Mouse (Mus musculus): Measurements from ENCODE around the gene Necab3. TPM values are rescaled to one million over a fixed set of nuclear protein-coding genes. Genes with fewer than 3 reads are reported as not detected.
A peak's percentile ranks its signal among the peaks of the same experiment; 100 is the strongest.

Gene Necab3
- polyA plus RNA-seq, 1 experiment from 2014 or later, result 0.29 TPM

DNA sequence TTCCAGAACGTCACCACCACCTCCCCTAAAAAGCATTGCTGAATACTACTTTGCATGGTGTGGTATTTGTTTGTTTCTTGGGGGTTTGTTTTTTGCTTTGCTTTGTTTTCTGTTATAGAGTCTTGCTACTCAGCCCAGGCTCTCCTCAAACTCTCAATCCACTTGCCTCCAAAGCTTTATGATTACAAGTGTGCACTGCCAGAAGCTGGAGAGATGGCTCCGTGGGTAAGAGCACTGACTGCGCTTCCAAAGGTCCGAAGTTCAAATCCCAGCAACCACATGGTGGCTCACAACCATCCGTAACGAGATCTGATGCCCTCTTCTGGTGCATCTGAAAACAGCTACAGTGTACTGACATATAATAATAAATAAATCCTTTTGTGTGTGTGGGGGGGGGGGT is 41.9 kb upstream of the Necab3 start:
- ATAC-seq, result no peak
- Histone ChIP-seq H3K9ac (ENCODE audit: low read depth, low read length) (no peak overlapping the region), H3K36me3 (ENCODE audit: control insufficient read depth, insufficient read depth) (peaks cover 4% of the 10 kb centered on the region; the same call in 1 of the 2 replicates), H3K27me3 (replicated peaks; ENCODE audit: control insufficient read depth, insufficient read depth, low read length) (no peaks in the 10 kb centered on the region), H3K27ac (ENCODE audit: low read depth, low read length) (no peak overlapping the region), H3K4me3 (ENCODE audit: low read depth, low read length) (no peak overlapping the region), H3K4me2 (replicated peaks; ENCODE audit: low read depth) (no peak overlapping the region), H3K4me1 (replicated peaks; ENCODE audit: control insufficient read depth, insufficient read depth, low read length) (0 out of 2 replicates have a peak, but pooled peaks cover 4% of the 10 kb centered on the region), H3K9me3 (ENCODE audit: control insufficient read depth) (no peaks in the 10 kb centered on the region)
- 58% methylated on average over 6 of the region's 6 CpGs for WGBS
- TF ChIP-seq CTCF (IDR thresholded peaks at IDR 0.05; ENCODE audit: low read depth), result peak; percentile 39

DNA sequence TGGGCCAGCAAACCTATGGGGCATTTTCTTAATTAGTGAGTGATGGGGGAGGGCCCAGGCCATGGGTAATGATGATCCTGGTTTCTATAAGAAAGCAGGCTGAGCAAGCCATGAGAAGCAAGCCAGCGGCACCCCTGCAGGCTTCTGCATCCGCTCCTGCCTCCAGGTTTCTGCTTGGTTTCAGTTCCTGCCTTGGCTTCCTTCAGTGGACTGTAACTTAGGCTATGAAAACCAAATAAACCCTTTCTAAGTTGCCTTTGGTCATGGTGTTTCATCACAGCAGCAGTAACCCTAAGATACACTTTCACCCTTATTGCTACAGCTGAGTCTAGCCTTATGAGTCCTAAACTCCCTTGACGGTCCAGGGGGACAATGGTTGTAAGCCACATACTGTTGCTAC is 38.7 kb upstream of the Necab3 start:
- TF ChIP-seq CTCF (IDR thresholded peaks at IDR 0.05; ENCODE audit: low read depth), result no peak
- no peak for ATAC-seq
- WGBS, result 89% methylated on average over 3 of the region's 3 CpGs
- H3K27ac ChIP-seq (ENCODE audit: low read depth, low read length), result no peak overlapping the region
- H3K9me3 ChIP-seq (ENCODE audit: control insufficient read depth), result no peaks in the 10 kb centered on the region
- no peak overlapping the region for H3K4me3 ChIP-seq (ENCODE audit: low read depth, low read length)
- H3K9ac ChIP-seq (ENCODE audit: low read depth, low read length), result no peak overlapping the region
- H3K27me3 ChIP-seq (replicated peaks; ENCODE audit: control insufficient read depth, insufficient read depth, low read length), result no peaks in the 10 kb centered on the region
- H3K4me2 ChIP-seq (replicated peaks; ENCODE audit: low read depth), result no peak overlapping the region
- no peaks in the 10 kb centered on the region for H3K4me1 ChIP-seq (replicated peaks; ENCODE audit: control insufficient read depth, insufficient read depth, low read length)
- H3K36me3 ChIP-seq (ENCODE audit: control insufficient read depth, insufficient read depth), result peaks cover 28% of the 10 kb centered on the region

DNA sequence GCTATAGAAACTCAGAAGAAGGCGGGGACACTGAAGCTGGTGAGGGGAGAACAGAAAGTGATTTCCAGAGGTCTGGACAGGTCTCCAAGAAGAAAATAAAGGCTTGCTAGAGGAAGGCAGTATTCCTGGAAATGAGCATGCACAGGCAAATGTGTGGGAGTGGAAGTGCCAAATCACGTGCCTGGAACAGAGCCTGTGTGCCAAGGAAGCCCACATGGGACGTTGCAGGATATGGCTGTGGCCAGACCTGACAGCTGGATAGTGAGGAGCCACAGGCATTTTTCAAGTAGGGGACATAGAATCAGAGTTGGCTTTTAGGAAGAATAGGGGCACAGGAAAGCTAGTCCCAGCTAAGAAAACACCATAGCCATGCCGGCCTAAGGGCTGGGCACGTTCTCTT is 37.1 kb upstream of the Necab3 start:
- Histone ChIP-seq H3K36me3 (ENCODE audit: control insufficient read depth, insufficient read depth) (peaks cover 36% of the 10 kb centered on the region), H3K4me2 (replicated peaks; ENCODE audit: low read depth) (no peak overlapping the region), H3K4me3 (ENCODE audit: low read depth, low read length) (no peak overlapping the region), H3K9ac (ENCODE audit: low read depth, low read length) (no peak overlapping the region), H3K27me3 (replicated peaks; ENCODE audit: control insufficient read depth, insufficient read depth, low read length) (no peaks in the 10 kb centered on the region), H3K4me1 (replicated peaks; ENCODE audit: control insufficient read depth, insufficient read depth, low read length) (no peaks in the 10 kb centered on the region), H3K27ac (ENCODE audit: low read depth, low read length) (no peak overlapping the region), H3K9me3 (ENCODE audit: control insufficient read depth) (no peaks in the 10 kb centered on the region)
- ATAC-seq, result no peak
- WGBS, result 85% methylated on average over 5 of the region's 5 CpGs
- TF ChIP-seq CTCF (IDR thresholded peaks at IDR 0.05; ENCODE audit: low read depth), result no peak

DNA sequence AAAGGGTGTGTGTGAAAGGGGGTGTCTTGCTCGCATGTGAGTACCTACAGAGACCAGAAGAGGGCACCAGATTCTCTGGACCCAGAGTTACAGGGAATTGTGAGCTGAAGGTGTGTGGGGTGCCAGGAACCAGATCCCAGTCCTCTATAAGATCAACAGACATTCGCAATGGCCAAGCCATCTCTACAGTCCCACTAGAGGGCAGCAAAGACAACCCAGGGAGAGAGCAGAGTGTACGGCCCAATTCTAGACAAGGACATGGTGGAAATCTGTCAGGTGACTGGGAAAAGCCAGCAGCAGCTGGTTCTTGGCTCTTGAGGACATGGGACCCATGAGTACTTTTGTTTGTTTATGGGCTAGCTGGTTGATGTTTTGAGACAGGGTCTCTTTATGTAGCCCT is 34.3 kb upstream of the Necab3 start:
- Histone ChIP-seq H3K9me3 (ENCODE audit: control insufficient read depth) (no peaks in the 10 kb centered on the region), H3K4me3 (ENCODE audit: low read depth, low read length) (no peak overlapping the region), H3K36me3 (ENCODE audit: control insufficient read depth, insufficient read depth) (peaks cover 50% of the 10 kb centered on the region), H3K27ac (ENCODE audit: low read depth, low read length) (no peak overlapping the region), H3K27me3 (replicated peaks; ENCODE audit: control insufficient read depth, insufficient read depth, low read length) (no peaks in the 10 kb centered on the region), H3K4me2 (replicated peaks; ENCODE audit: low read depth) (no peak overlapping the region), H3K4me1 (replicated peaks; ENCODE audit: control insufficient read depth, insufficient read depth, low read length) (no peaks in the 10 kb centered on the region), H3K9ac (ENCODE audit: low read depth, low read length) (no peak overlapping the region)
- 69% methylated on average over 3 of the region's 3 CpGs for WGBS
- ATAC-seq, result 0 out of 2 replicates have a peak, but pooled peaks have one; percentile 31
- peak; percentile 80 for TF ChIP-seq CTCF (IDR thresholded peaks at IDR 0.05; ENCODE audit: low read depth)

DNA sequence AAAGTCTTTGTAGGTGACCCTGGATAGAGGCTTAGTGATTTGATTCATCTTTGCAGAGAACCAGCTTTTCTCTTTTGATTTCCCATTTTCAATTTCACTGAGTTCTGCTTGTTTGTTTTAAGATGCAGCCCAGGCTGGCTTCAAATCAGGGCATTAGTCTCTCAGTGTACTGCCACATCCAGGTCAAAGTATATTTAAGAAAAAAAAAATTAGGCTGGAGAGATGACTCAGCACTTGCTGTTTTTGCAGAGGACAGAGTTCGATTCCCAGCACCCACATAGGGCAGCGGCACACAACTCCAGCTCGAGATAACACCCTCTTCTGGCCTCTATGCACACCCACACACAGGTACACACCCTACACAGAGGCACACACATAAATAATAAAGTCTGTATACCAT is 32.5 kb upstream of the Necab3 start:
- H3K4me3 ChIP-seq (ENCODE audit: low read depth, low read length), result no peak overlapping the region
- 73% methylated on average over 3 of the region's 3 CpGs for WGBS
- no peak overlapping the region for H3K4me2 ChIP-seq (replicated peaks; ENCODE audit: low read depth)
- H3K9me3 ChIP-seq (ENCODE audit: control insufficient read depth), result no peaks in the 10 kb centered on the region
- H3K36me3 ChIP-seq (ENCODE audit: control insufficient read depth, insufficient read depth), result peaks cover 67% of the 10 kb centered on the region
- H3K9ac ChIP-seq (ENCODE audit: low read depth, low read length), result no peak overlapping the region
- no peak overlapping the region for H3K27ac ChIP-seq (ENCODE audit: low read depth, low read length)
- no peaks in the 10 kb centered on the region for H3K27me3 ChIP-seq (replicated peaks; ENCODE audit: control insufficient read depth, insufficient read depth, low read length)
- TF ChIP-seq CTCF (IDR thresholded peaks at IDR 0.05; ENCODE audit: low read depth), result no peak
- H3K4me1 ChIP-seq (replicated peaks; ENCODE audit: control insufficient read depth, insufficient read depth, low read length), result no peaks in the 10 kb centered on the region
- no peak for ATAC-seq

DNA sequence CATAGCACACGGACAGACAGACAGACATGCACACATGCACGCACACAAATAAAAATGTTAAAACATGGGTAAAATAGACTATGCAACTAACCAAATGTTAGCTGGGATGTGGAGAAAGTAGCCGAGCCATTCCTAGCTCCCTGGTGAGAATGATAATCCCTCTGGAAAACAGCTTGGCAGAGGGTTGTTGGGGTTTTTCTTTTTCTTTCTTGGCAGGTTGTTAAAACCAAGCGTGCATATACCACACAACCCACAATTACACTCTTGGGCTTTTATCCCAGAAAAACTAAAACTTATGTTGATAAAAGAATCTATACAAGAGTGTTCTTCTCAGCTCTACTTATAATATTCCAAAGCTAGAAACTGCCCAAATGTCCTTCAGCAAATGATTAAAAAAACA is 30.4 kb upstream of the Necab3 start:
- Histone ChIP-seq H3K27me3 (replicated peaks; ENCODE audit: control insufficient read depth, insufficient read depth, low read length) (no peaks in the 10 kb centered on the region), H3K4me1 (replicated peaks; ENCODE audit: control insufficient read depth, insufficient read depth, low read length) (no peaks in the 10 kb centered on the region), H3K27ac (ENCODE audit: low read depth, low read length) (no peak overlapping the region), H3K9me3 (ENCODE audit: control insufficient read depth) (no peaks in the 10 kb centered on the region), H3K4me3 (ENCODE audit: low read depth, low read length) (no peak overlapping the region), H3K36me3 (ENCODE audit: control insufficient read depth, insufficient read depth) (peaks cover 50% of the 10 kb centered on the region), H3K4me2 (replicated peaks; ENCODE audit: low read depth) (no peak overlapping the region), H3K9ac (ENCODE audit: low read depth, low read length) (no peak overlapping the region)
- no peak for TF ChIP-seq CTCF (IDR thresholded peaks at IDR 0.05; ENCODE audit: low read depth)
- ATAC-seq, result no peak
- WGBS, result 90% methylated on average over 4 of the region's 4 CpGs

DNA sequence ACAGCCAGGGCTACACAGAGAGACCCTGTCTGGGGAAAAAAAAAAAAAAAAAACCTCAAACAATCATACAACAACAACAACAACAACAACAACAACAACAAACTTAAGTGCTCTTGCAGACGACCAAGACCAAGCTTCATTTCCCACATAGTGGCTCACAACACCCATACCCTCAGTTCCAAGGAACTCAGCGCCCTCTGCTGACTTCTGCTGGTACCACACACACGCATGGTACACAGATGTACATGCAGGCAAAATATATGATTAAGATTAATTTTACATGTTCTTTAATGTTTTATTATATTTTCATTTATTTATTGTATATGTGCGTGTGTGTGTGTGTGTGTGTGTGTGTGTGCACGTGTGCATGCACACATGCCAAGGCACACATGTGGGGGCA is 27.7 kb upstream of the Necab3 start:
- H3K36me3 ChIP-seq (ENCODE audit: control insufficient read depth, insufficient read depth), result peaks cover 31% of the 10 kb centered on the region
- H3K9me3 ChIP-seq (ENCODE audit: control insufficient read depth), result no peaks in the 10 kb centered on the region
- no peak overlapping the region for H3K9ac ChIP-seq (ENCODE audit: low read depth, low read length)
- TF ChIP-seq CTCF (IDR thresholded peaks at IDR 0.05; ENCODE audit: low read depth), result peak; percentile 69
- H3K4me1 ChIP-seq (replicated peaks; ENCODE audit: control insufficient read depth, insufficient read depth, low read length), result no peaks in the 10 kb centered on the region
- H3K4me3 ChIP-seq (ENCODE audit: low read depth, low read length), result no peak overlapping the region
- H3K27ac ChIP-seq (ENCODE audit: low read depth, low read length), result no peak overlapping the region
- WGBS, result 82% methylated on average over 5 of the region's 5 CpGs
- H3K4me2 ChIP-seq (replicated peaks; ENCODE audit: low read depth), result no peak overlapping the region
- H3K27me3 ChIP-seq (replicated peaks; ENCODE audit: control insufficient read depth, insufficient read depth, low read length), result no peaks in the 10 kb centered on the region
- ATAC-seq, result no peak

Measured in intestine, postnatal 0 days (tissue).